Mouse (Mus musculus): ENCODE results near the gene Ddx18.

Gene Ddx18

DNA sequence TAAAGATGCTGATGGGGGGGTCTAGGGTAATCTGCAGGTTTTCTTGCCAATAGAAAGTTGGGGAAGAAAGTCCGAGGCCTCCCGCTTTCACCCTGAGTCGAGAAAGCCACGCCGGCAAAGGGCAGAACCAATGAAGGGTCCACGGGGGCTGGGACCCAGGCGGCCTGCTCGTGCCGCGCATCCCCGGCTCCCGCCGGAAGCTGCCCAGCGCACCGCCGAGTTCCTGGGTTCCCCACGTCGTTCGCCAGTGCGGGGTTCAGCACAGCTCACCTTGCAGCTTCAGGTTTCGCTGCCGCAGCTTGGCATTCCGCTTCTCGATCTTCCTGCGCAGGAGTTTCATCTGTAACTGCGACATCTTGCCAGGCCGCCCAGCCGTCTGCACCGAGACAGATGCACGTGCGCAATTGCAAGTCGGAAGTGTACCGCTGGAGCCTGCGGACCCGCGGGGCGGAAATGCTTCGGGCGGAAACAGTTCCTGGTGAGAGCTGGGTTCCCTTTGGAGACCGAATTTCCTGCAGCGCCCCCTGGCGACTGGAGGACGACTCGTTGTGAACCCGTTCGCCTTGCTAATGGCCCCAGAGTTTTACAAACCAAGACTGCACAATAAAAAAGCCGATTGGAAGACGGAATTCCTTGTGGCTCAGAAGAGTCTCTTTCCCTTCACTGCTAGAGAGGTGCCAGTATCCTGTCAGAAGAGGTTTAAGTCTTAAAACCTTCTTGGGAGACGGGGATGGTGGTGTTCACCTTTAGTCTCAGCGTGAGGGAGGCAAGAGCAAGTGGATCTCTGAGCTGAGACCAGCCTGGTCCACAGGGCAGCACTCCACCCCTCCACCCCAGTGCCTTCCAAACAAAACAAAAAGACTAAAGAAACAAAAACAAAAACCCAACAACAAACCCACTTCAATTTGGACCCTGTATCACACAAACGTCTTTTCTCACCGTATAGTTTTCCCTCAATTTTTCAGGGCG lies at the start of gene Ddx18:
TSS of gene Ddx18 (minus strand) at position 469 of the 969 bp plus-strand sequence.
- peak; percentile 98 to 99 for DNase-seq

GRCm38 (mm10) chr1:121608000-121608399 lies 40.2 kb upstream of the Ddx18 start:
- no peak for DNase-seq

DNA sequence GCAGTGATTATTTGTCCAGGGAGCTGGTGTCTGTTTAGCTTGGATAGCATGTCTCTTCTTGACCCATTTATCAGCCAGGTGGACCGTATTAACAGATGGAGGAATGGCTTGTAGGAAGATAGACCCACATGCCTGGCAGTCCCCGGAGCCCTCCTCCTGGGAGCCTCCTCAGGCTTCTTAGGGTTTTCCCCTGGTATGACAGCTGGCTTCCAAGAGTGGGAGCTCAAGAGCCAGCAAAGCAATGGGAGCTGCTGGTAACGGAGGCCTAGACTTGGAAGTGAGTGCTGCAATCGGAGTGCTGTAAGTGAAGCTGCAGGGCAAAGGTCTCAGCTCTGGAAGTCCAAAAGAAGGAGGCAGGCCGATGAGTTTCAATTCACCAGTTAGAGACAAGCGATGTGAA lies 37.3 kb upstream of the Ddx18 start:
- DNase-seq: peak; percentile 82 to 84

GRCm38 (mm10) chr1:121601893-121602292 lies 34.1 kb upstream of the Ddx18 start:
- no peak for DNase-seq

DNA sequence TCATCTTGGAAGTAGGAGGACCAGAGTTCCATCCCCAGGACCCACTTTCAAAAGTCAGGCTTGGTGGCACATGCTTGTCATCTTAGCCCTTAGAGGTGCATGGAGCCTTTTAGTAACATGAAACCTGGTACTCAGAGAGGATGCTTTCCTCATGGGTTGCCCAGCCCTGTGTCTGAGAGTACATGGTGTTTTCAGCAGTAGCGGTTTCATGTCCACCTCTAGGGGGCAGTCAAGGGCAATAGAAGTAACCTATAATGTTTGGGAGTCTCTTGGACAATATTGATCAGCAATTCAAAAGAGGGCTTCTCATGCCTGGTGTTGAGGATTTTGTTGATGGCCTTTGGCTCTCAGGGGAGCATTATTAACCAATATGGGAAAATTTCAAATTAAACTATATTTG lies 33.3 kb upstream of the Ddx18 start:
- DNase-seq: peak in 1 of 2 experiments; percentile 43

DNA sequence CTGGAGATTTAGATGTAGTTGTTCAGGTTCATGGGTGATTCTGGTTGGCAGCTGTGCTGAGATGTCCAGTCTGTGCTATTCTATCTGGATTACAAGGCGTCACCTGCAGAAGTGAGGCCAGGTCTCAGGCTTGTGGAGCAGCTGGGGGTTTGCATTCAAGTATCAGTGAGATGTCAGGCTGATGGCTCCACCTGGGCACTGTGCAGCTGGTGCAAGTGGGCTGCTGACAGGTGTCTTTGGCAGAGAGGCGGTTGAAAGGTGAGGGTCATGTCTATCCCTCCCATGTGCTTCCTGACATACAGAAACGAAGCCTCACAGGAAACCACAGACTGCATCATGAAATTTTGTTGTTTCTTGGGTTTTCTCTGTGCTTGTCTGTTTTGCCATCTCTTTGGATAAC lies 30.6 kb upstream of the Ddx18 start:
- no peak for DNase-seq

- DNase-seq: peak; percentile 21 to 25
Observed at GRCm38 (mm10) chr1:121596951-121597625, 29.3 kb upstream of the Ddx18 start.

GRCm38 (mm10) chr1:121584838-121585237 lies 17.0 kb upstream of the Ddx18 start:
- DNase-seq: no peak

GRCm38 (mm10) chr1:121581133-121581855 lies 13.5 kb upstream of the Ddx18 start:
- no peak for DNase-seq

- no peak for DNase-seq
Observed at GRCm38 (mm10) chr1:121577491-121577890, 9.7 kb upstream of the Ddx18 start.

GRCm38 (mm10) chr1:121570522-121570921 lies 2.7 kb upstream of the Ddx18 start:
- DNase-seq: no peak

DNA sequence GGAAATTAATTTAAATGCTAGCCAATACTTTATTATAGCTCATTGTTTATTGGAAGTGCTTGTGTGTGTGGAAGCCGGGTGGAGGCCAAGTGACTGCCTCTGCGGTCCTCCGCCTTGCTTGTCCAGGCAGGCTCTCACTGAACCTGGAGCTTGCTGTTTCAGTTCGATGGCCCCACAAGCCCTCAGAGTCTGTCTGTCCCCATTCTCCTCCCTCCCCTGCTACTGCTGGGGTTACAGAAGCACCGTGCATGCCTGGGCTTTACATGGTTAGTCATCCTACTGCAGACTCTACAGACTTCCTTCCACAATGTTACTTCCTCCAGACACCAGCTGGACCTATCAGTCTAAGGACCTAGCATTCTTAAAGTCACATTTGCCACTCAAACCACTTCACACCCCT lies 9.9 kb downstream of the Ddx18 start:
- no peak for DNase-seq

- no peak for DNase-seq
Observed at GRCm38 (mm10) chr1:121551457-121551835, 16.3 kb downstream of the Ddx18 start.

- DNase-seq: no peak
Observed at GRCm38 (mm10) chr1:121550801-121551456, 16.9 kb downstream of the Ddx18 start.

- DNase-seq: peak in 1 of 2 experiments; percentile 18
Observed at GRCm38 (mm10) chr1:121549456-121549855, 18.3 kb downstream of the Ddx18 start.

GRCm38 (mm10) chr1:121548667-121549066 lies 19.1 kb downstream of the Ddx18 start:
- DNase-seq: no peak

- no peak for DNase-seq
Observed at GRCm38 (mm10) chr1:121546844-121547243, 20.9 kb downstream of the Ddx18 start.

DNA sequence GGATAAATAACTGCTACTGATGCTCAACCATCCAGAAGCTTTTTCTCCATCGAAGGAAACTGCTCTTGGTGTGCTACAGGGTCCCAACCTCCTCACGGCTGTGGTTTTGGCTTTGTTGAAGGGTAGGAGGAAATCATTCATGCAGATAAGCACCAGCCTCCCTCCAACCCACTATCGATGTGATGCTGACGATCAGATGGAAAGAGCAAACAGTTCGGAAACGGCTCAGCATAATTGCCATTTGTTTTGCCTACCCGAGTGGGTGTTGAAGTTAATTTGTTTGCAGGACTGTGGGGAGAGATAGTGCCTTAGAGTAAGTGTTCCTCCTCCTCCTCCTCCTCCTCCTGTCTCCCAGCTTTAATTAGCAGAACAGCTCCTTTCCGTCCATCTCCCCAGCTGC lies 27.4 kb downstream of the Ddx18 start:
- no peak for DNase-seq

- no peak for DNase-seq
Observed at GRCm38 (mm10) chr1:121531439-121531838, 36.4 kb downstream of the Ddx18 start.

DNA sequence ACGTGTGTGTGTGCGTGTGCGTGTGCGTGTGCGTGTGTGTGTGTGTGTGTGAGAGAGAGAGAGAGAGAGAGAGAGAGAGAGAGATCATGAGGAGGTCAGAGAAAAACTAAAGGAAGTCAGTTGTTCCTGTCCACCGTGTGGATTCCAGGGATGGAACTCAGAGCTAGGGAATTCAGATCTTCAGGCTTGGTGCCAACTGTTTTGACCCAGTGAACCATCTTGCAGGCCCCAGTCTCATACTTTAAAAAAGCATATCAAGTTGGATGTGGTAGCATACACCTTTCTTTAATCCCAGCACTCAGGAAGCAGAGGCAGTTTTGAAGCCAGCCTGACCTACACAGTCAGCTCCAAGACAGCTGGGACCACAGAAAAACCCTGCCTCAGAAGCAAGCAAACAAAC lies 38.5 kb downstream of the Ddx18 start:
- DNase-seq: no peak

- no peak for DNase-seq
Observed at GRCm38 (mm10) chr1:121528399-121528720, 39.4 kb downstream of the Ddx18 start, which contains the start of gene Htr5b. TSS of gene Htr5b (minus strand) at chr1:121528465.

DNA sequence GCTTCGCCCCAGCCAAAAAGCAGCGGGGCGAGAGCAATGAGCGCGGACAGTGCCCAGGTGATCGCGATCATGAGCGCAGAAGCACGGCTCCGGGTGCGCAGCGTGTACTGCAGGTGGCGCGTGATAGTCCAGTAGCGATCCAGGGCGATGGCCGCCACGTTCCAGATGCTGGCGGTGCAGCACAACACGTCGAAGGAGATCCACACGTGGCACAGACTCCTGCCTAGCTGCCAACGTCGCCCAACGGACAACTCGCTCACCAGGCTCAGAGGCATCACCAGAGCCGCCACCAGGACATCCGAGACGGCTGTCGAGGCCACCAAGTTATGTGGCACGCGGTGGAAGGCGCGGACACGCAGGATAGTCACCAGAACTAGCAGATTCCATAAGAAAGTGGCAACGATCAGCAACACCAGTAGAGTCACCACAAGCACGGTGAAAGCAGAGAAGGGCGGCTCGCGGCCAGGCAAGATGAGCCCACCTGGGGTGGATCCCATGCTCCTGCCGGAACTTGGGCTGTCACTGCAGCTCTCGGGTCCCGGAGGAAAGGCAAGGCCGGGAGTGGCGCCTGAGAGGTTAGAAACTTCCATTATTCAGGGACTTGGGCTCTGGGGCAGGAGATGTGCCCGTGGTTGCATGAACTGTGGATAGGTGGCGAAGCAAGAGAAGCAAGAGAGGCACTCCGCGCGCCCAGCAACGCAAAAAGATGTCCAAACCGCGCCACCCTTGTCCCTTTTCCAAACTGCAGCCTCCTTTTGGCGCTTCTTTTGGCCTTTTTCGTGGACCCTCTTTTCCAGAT lies 40.0 kb downstream of the Ddx18 start:
- DNase-seq: peak; percentile 12 to 27
